Mouse (Mus musculus) liver, adult 2 months (tissue): ENCODE data around the gene Sim1. TPM values are rescaled to one million over a fixed set of nuclear protein-coding genes. Genes with fewer than 3 reads are reported as not detected.

ENCODE experiments used
- DNase-seq: peaks from one replicate; pipeline ENCODE4 v3.0.0-alpha.2; 2011; ENCODE audit warnings: low read depth, low spot score; ENCODE audit errors: extremely low read depth
- H3K27ac ChIP-seq: fragments of 200-500 bp; replicated peaks from 2 replicates; pipeline ENCODE4 v1.5.1; 2012; ENCODE audit warnings: low read depth, mild to moderate bottlenecking, control low read depth, inconsistent platforms, low read length; ENCODE audit not compliant: insufficient read depth
- H3K27me3 ChIP-seq: fragments of 200-500 bp; 2 replicates; pipeline ENCODE4 v1.6.1; 2012; ENCODE audit warnings: mild to moderate bottlenecking, moderate library complexity, low read length, inconsistent platforms; ENCODE audit not compliant: control insufficient read depth, insufficient read depth
- H3K36me3 ChIP-seq: fragments of 200-500 bp; 2 replicates; pipeline ENCODE4 v1.6.1; 2012; ENCODE audit warnings: low read length, inconsistent platforms; ENCODE audit not compliant: control insufficient read depth, insufficient read depth
- H3K4me1 ChIP-seq: fragments of 200-500 bp; 2 replicates; pipeline ENCODE4 v1.6.1; 2011; ENCODE audit warnings: low read length; ENCODE audit not compliant: control insufficient read depth, insufficient read depth
- H3K4me3 ChIP-seq: fragments of 200-500 bp; 2 replicates; pipeline ENCODE4 v1.5.1; 2011; ENCODE audit warnings: low read depth, mild to moderate bottlenecking, control low read depth, low read length, moderate library complexity; ENCODE audit not compliant: insufficient read depth
- H3K79me2 ChIP-seq: fragments of 200-500 bp; 2 replicates; pipeline ENCODE4 v1.6.1; 2012; ENCODE audit warnings: inconsistent platforms, mild to moderate bottlenecking, low read length, moderate library complexity; ENCODE audit not compliant: control insufficient read depth, insufficient read depth
- H3K9ac ChIP-seq: fragments of 200-500 bp; 2 replicates; pipeline ENCODE4 v1.6.1; 2012; ENCODE audit warnings: low read depth, mild to moderate bottlenecking, control low read depth, inconsistent platforms, low read length
- CTCF ChIP-seq: fragments of 200-500 bp; IDR thresholded peaks from 2 replicates; pipeline ENCODE4 v1.5.1; 2011; ENCODE audit warnings: low read depth, low read length, control low read depth
- POLR2A ChIP-seq: fragments of 200-500 bp; IDR thresholded peaks from 2 replicates; pipeline ENCODE4 v1.6.1; 2011; ENCODE audit warnings: low read length, control low read depth; ENCODE audit not compliant: insufficient read depth; ENCODE audit errors: extremely low read depth
- WGBS: fragments of 180-500 bp; shearing (Covaris S2); methylation state at CpG from one replicate; pipeline ENCODE4 v1.1.7; 2018; 5-methylcytosine and 5-hydroxymethylcytosine counted together
- polyA plus RNA-seq: library from polyadenylated mRNA; depleted of rRNA; stranded (reverse); fragments of >200 nt; gene quantifications from 2 replicates; pipeline ENCODE4 v1.2.3, GENCODE M21; 2012
- total RNA-seq: library from RNA; depleted of rRNA; stranded (reverse); fragments of >200 nt; gene quantifications from 2 replicates; pipeline ENCODE4 v1.2.3, GENCODE M21; 2014

The Sim1 gene
- total and polyA plus RNA-seq, 2 experiments, result not detected

- no peak for TF ChIP-seq CTCF
- TF ChIP-seq POLR2A, result no peak
- Histone ChIP-seq H3K27me3 (peaks cover 44% of the 10 kb centered on the region), H3K9ac (no peak overlapping the region), H3K4me3 (no peak overlapping the region), H3K4me1 (no peaks in the 10 kb centered on the region; the same call in 1 of the 2 replicates), H3K79me2 (no peaks in the 10 kb centered on the region), H3K36me3 (no peaks in the 10 kb centered on the region), H3K27ac (no peak overlapping the region)
- DNase-seq, result no peak
- whole genome bisulfite sequencing, result 5% methylated on average over 21 of the region's 21 CpGs
These were observed 5.5 kb downstream of the Sim1 start for GRCm38 (mm10) chr10:50899846-50900745.

DNA sequence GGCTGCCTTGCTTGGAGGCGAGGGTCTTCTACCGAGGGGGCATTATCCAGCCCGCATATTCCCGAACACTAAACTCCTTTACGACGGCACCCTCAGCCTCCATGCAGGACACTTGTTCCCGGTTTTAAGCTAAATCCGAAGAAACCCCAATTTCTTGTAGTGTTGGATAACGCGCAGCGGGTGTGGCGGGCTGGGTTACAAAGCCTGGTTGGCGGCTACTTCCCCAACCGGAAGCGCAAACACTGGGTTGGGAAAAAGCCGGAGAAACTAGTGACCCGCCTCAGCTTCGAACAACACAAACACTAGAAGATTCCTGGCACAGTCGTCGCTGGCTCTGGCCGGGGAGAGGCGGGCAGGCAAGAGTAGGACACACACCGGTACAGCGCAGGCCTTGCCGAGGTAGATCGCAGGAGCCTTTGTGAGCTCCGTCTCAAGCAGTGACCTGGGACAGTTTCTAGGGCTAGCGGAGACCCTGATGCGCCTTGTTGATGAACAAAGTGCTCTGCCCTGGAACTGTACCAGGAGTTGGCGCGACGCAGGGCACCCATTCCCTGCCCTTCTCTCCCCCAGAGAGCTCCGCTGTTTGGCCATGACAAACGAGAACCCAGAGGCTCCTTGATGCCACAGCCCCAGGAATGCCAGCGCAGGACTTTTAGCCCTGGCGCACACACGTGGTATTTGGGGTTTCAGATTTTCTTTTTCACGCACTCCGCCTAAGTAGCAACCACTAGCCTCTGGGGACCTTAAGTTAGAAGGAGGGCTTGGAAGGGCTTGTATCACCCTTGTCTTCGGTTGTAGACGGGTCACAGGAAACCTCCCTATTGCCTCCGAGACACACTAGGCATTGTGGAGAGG is 6.4 kb downstream of the Sim1 start:
- H3K79me2 ChIP-seq, result no peaks in the 10 kb centered on the region
- no peak for TF ChIP-seq CTCF
- no peak for TF ChIP-seq POLR2A
- no peaks in the 10 kb centered on the region for H3K36me3 ChIP-seq
- no peaks in the 10 kb centered on the region; the same call in 1 of the 2 replicates for H3K4me1 ChIP-seq
- no peak overlapping the region for H3K9ac ChIP-seq
- DNase-seq, result no peak
- 4% methylated on average over 42 of the region's 42 CpGs for WGBS
- no peak overlapping the region for H3K4me3 ChIP-seq
- H3K27me3 ChIP-seq, result peaks cover 36% of the 10 kb centered on the region
- no peak overlapping the region for H3K27ac ChIP-seq

DNA sequence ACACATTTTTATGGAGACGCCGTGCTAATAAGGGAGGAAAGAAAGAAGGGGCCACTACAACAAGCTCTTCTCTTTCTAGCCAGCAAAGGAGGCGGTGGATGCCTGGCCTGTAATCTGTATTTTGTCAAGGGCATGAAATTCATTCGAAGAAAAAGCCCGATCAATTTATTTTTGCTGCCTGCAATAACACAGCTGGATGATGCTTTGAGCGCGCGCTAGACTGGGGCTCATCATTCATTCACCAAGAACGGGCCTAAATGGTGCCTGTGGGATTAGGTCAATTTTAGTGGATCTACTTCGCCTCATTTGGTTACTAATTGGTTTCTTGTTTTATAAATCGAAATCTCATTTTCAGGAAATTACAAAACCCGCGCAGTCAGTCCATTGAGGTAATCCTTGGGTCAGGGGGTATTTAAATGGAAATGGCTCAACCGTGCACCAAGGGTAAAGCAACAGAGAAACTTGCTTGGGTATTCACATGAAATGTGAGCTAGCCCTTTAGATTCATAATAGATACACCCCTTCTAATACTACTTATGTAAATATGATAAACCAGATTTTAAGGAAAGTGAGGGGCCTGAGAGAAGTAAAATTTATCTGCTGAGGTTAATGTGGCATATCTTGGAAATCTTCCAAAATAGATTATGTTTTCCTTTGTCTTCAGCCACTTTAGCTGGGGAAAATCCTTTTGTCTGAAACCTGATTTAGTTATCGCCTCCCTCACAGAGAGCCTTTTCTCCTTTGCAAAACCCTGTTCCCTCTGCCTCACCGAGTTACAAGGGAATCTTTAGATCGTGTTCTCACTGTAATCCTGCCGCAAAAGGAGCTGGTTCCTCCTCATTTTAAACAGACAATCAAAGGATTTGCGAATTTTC is 7.3 kb downstream of the Sim1 start:
- Histone ChIP-seq H3K4me1 (no peaks in the 10 kb centered on the region; the same call in 1 of the 2 replicates), H3K9ac (no peak overlapping the region), H3K79me2 (no peaks in the 10 kb centered on the region), H3K4me3 (no peak overlapping the region), H3K36me3 (no peaks in the 10 kb centered on the region), H3K27me3 (peaks cover 36% of the 10 kb centered on the region; the same call in 1 of the 2 replicates), H3K27ac (no peak overlapping the region)
- 8% methylated on average over 19 of the region's 19 CpGs for WGBS
- no peak for DNase-seq
- TF ChIP-seq POLR2A (no peak), CTCF (no peak)

DNA sequence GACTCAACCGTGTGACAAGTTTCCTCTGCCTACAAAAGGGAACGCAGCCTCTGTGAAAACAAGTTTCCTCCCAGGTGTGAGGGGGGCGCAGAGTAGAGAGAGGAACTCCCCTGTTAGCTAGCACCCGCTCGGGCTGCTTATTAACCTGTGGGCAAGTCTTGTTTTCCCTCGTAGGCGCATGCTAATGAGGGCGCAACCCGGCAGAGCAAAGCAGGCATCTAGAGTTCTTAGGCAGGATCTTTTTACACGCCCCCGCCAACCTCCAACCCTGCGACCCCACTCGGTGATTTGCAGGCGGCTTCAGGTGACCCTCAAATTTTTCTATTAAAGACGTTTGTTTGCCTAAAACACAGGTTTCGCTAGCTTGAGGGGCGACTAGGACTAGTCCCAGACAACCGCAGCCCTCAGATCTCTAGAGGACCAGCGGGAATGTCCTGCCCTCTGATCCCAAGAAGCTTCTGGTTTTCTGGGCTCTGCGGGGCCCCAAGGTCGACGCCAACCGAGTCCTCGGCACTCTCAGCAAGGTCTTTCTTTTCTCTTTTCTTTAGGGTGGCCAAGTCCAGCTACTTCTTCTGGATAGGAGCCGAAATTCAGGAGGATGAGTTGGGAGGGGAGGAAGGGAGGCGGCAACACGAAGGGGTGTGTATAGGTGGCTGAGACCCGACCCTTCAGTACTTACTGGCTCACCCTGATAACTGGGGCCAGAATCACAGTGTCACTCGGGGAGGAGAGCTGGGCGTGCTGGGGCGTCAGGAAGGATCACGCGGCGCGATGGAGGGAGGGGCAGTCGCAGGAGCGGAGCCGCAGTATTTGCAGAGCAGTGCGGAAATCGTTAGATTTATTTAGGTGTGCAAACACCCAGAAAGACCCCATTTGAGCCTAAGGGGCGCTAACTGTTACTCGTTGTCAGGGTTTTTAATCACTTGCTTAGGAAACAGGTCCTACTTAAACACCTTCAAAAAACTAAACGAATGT is 8.5 kb downstream of the Sim1 start:
- no peak overlapping the region for H3K27ac ChIP-seq

More for the DNA sequence above, 8.5 kb downstream of the Sim1 start:
- Histone ChIP-seq H3K27me3 (peaks cover 31% of the 10 kb centered on the region; the same call in 1 of the 2 replicates), H3K79me2 (no peaks in the 10 kb centered on the region), H3K9ac (no peak overlapping the region), H3K4me1 (no peaks in the 10 kb centered on the region; the same call in 1 of the 2 replicates), H3K36me3 (no peaks in the 10 kb centered on the region), H3K4me3 (no peak overlapping the region)
- TF ChIP-seq POLR2A, result no peak
- no peak for TF ChIP-seq CTCF
- no peak for DNase-seq
- 4% methylated on average over 43 of the region's 43 CpGs for WGBS
